Mouse (Mus musculus) testis, adult 2 months (tissue): ENCODE data around the gene Tespa1.
"Not testable (repeated sequence)": the region's sequence is repeated elsewhere in the genome, so short reads cannot be mapped to it uniquely, and the experiment has no call there.

Experiments
- CTCF ChIP-seq: fragments of 200-500 bp; IDR thresholded peaks from 2 replicates; pipeline ENCODE4 v1.5.1; 2012; ENCODE audit warnings: low read depth, mild to moderate bottlenecking, inconsistent platforms, low read length, moderate library complexity; ENCODE audit not compliant: control insufficient read depth, insufficient read depth, insufficient replicate concordance
- POLR2A ChIP-seq: fragments of 200-500 bp; IDR thresholded peaks from 2 replicates; pipeline ENCODE4 v1.6.1; 2012; ENCODE audit warnings: low read depth, mild to moderate bottlenecking, inconsistent platforms, low read length, moderate library complexity; ENCODE audit not compliant: control insufficient read depth

- TF ChIP-seq CTCF, POLR2A: not testable (repeated sequence)
Observed at GRCm38 (mm10) chr10:130298748-130299147, 23.9 kb upstream of the Tespa1 start.
